Mouse (Mus musculus): ENCODE data around the gene Nphs1.
"Not testable (repeated sequence)": the region's sequence is repeated elsewhere in the genome, so short reads cannot be mapped to it uniquely, and the experiment has no call there.

DNA sequence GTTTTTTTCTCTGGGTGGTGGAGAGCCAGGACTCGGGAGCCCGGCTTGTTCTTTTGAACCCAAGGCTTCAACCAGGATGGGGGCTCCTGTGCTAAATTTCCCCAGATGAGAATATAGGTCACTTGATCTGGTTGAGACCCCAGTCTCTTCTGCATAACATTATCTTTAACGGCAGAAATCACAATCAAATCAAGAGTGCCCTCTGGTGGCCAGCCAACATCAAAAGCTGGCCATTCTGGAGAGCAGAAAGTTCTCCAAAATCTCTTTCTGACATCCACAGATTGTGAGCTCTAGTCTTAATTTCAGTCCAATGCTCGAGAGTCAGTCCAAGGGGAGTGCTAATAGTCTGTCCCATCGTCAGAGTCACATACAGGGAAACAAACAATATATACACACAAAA, 43.0 kb downstream of the Nphs1 start:
- not testable (repeated sequence) for TF ChIP-seq CTCF, POLR2A (IDR thresholded peaks at IDR 0.05; ENCODE audit: insufficient read depth, low read depth, low read length)

All from olfactory bulb, adult 2 months (tissue).